Mouse (Mus musculus): ENCODE measurements at regions not wholly inside any gene's neighbourhood (a gene's known extent, or its start where the extent isn't known, plus 50 kb on each side); places are given as distances from the start of the nearest gene placed in this dataset.

- TF ChIP-seq POLR2A (IDR thresholded peaks at IDR 0.05; ENCODE audit: insufficient read length, low read depth) (no peak), CEBPB (IDR thresholded peaks at IDR 0.05; ENCODE audit: insufficient read depth, poor library complexity, severe bottlenecking) (no peak), POLR2AphosphoS2 (IDR thresholded peaks at IDR 0.05; ENCODE audit: insufficient read length, low read depth) (no peak), MAX (IDR thresholded peaks at IDR 0.05; ENCODE audit: low read depth) (no peak), MYOD1 (IDR thresholded peaks at IDR 0.05; ENCODE audit: control insufficient read depth in 1 of 3, insufficient read length in 2 of 3, low read depth in 2 of 3) (peak in 1 of 3 experiments; percentile 44), USF1 (IDR thresholded peaks at IDR 0.05; ENCODE audit: low read depth) (no peak), TCF12 (IDR thresholded peaks at IDR 0.05; ENCODE audit: insufficient read depth, poor library complexity, severe bottlenecking) (no peak)
Measured at GRCm38 (mm10) chr10:42072758-42073157, 54.5 kb upstream of the Armc2 start.
